Mouse (Mus musculus): ENCODE results near the gene Tspyl3. TPM values are rescaled to one million over a fixed set of nuclear protein-coding genes. Genes with fewer than 3 reads are reported as not detected.

The Tspyl3 gene
- total RNA-seq, 2 experiments from 2014 or later = 2.2 to 2.3 TPM

DNA sequence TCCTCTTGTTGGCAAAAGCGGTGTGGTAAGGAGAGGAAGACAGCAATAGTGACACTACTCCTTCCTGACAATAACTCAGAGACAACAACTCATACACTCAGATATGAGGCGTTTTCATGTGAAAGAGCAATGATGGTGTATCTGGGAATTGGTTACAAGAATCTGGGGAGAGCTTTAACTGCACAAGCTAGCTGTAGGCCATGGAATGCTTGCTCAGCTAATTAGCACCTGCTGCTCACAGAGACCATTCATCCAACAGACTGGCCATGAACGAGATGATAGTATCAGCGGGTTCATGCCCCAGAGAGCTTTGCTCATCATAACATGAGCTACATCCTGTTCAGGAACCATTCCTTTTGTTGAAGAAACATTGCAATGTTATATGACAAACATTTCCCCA is 12.0 kb upstream of the Tspyl3 start:
- DNase-seq (ENCODE audit: low spot score in 2 of 2) = no peak

DNA sequence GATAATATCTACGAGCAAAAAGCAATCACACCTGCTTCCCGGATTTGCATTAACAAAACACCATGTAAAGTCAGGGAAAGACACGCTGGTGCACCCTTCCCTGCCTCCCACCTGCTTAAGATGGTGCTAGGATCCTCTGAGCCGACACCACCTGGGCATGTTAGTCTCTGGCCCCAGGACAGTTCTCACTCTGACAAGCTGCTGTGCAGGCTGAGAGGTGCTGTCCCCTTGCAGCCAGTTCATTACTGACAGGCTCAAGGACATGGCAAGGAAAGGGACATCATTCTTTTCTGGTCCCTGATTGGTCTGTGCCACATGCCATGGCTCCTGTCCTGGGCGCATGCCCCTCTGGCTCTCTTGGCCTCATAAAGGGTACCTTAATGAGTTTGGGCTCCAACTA is 3.3 kb upstream of the Tspyl3 start:
- no peak for DNase-seq (ENCODE audit: low spot score in 2 of 2)

DNA sequence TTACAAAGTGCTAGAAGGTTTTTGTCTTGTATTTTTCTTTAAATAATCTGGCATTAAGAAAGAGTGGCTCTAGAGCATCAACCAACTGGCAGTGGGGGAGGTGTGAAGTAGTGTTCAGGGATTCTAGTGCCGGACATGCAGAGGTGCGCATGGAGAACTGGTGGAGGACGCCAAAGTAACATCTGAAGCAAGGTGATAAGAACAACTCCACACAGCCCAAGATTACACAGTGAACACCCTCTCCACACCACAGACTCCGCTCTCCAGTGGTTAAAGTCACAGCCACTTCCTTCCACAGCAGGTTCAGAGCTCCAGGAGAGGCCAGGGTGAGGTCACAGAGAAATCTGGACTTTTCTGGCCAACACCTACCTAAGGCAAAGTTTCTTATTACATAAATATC is 2.7 kb upstream of the Tspyl3 start:
- DNase-seq (ENCODE audit: low spot score in 2 of 2) = no peak

DNA sequence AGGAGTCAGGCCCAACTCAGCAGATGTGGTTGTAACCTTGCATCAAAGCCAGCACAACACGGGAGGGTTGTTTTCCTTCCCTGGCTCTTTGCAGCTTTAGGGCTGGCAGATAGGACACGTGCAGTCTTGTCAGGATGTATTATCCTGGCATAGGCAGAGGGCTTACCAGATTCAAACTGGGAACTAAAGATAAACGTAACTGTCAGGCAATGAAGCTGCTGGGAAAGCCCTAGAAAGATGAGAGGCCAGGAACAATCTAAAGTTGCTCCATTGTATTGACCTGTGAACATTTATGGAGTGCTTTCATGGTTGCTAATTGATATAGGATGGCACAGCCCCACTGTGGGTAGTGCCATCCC is 333 bp upstream of the Tspyl3 start:
- DNase-seq (ENCODE audit: low spot score in 2 of 2) = no peak

DNA sequence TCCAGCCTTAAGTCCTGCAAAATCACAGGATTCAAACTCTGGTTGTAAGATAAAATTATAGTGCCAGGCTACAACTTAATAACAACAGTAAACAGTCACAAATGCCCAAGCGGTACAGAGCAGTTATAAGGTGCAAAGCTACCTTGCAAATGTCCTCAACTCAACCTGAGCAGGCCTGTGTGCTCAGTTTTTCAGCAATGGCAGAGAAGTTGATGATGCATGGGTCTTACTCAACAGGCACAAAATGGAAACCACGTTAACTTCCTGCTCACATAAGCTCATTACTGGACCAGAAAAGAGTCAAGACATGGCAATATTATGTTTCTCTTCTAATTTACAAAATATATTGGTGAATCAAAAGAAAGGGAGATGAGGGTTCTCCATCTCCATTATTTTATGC is 2.7 kb downstream of the Tspyl3 start:
- no peak for DNase-seq (ENCODE audit: low spot score in 2 of 2)

DNA sequence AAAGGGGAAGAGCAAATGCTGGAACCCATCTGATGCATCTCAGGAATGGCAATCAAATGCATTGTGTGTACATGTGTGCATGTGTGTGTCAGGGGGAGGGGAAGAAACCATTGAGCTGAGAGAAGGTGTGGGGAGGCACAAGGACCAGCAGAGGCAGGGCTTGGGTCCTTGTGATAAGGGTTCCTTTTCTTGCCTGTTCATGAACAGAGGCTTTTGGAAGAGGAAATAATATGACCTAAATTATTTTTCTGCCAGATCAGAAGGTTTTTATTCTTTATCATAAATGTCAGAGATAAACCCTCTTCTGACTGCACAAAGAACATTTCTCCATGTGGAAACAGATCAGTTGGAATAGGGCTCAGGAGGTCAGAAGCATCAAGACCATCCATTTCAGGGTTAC is 3.1 kb downstream of the Tspyl3 start:
- DNase-seq (ENCODE audit: low spot score in 2 of 2) = no peak

DNA sequence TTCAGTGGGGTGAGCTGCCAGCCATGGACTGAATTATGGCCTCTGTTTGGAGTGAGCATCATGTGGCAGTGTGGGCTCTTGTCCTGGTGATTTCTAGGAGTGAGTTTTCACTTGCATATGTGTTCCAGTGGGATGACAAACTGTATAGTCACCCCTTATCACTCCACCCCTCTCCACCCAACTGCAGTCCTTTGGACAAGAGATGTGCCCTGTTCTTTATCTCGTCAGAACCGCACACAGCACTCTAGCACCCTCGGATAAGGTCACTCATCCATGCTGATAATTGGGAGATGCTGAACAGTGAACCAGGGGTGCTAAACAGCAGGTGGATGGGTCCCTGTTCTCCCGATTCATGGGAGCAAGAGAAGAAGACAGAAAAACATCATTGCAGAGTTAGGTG is 3.6 kb downstream of the Tspyl3 start:
- no peak for DNase-seq (ENCODE audit: low spot score in 2 of 2)

DNA sequence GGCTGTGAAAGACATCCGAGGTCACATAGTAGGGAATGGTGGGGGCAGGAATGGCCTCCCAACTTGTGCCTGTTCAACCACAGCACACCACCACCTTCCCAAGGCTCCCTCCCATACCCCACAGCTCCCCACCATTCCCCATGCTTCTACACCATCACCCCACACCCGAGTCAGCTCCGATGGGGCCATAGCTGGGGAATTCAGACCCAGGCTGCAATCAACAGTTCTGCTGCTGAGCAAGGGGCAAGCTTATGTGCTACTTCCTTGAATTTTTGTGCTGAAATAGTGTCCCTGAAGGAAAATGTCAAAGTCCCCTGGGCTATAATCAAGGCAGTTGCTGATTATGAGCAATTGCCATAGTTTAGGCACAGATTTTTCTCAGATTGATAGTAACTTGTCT is 6.7 kb downstream of the Tspyl3 start:
- DNase-seq (ENCODE audit: low spot score in 2 of 2) = no peak

DNA sequence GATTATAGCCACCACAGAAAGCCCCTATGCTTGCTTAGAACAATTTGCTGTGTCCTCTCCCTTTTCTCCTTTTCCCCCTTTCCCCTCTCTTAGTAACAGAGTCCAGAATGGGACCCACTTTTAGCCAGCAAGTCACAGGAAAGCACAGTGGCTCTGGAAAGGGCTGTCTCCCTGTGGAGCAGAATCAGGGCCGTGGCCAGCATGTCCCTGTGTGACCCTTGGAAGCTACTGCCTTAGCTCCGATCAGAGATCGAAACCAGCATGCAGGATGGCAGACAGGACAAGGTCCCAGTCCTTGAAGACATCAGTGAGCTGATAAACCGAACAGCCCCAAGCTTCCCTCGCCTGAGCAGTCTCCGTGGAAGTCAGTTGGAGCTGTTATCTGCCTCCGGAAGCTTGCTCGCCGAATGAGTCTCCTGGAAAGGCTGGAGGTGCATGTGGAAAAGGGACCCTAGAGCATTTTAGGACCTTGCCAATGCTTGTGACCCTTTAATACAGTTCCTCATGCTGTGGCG is 7.4 kb downstream of the Tspyl3 start:
- no peak for DNase-seq (ENCODE audit: low spot score in 2 of 2)

DNA sequence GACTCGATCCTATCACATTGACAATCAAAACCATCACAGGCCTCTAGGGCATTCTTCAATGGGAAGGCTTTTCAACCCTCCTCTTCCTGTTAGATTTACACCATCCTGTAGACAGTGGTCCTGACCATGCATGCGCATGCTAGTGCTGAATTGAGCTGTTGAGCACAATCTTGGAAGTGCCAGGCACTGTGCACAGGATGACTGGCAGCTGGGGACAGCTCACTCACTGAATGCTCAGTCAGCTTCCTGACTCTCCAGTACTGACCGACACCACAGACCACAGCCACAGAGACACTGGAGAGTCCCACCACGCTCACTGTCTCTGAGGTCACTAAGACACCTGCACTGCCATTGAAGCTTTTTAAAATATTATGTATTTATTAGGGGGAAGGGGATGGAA is 9.8 kb downstream of the Tspyl3 start:
- DNase-seq (ENCODE audit: low spot score in 2 of 2) = no peak

DNA sequence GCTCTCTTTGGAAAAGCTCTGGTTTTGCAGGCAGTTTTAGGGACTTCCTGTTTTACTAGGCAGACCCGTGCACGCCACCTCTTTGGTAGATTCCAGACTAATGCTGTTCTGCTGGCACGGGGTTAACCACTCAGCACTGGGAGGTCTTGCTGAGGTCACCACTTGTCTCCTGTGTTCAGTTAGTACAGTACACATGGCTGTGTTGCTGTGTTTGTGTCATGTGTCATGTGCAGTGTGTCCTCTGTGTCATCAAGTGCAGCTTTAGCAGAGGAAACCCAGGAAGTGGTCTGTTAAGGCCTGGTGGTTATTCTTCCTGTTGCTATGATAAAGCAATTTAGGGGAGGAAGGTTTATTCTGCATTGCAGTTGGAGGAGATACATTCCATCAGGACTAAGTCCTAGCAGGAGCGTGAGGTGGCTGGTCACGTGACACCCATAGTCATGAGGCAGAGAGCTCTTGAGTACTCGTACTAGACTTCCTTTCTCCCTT is 10.4 kb downstream of the Tspyl3 start:
- DNase-seq (ENCODE audit: low spot score in 2 of 2) = no peak

DNA sequence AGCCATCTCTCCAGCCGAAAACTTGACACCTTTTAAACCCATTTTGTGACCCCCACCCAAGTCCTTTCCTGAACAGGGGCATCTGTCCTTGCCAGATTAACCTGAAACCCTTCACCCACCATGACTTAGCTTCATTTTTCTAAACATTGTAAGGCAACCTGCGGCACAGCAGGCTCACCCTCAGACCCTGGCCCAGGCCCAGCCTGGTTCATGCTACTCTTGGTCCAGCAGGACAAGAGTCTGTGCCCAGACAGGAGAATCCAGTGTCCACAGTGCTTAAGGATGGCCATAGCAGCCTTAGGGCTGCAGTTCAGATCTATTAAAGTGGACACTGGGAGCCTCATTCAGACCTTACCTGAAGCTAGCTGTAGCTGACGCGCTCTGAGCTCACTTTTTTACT is 11.9 kb downstream of the Tspyl3 start:
- no peak for DNase-seq (ENCODE audit: low spot score in 2 of 2)

DNA sequence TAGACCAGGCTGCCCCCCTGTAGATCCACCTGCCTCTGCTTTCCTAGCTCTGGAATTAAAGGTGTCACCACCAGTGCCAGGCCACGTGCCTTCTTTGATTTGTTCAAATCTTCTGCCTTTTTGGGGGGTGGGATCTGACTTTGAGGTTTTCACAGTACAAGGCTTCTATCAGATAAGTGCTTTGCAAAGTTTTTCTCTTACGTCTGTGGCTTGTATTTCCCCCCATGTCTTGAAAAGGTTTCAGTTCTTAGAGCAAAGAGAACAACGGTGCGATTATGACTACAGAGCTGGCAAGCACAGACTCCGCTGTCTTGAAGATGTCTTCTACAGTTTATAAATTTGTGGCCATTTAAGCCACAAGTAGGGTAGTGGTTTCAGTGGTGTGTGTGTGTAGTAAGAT is 13.8 kb downstream of the Tspyl3 start:
- DNase-seq (ENCODE audit: low spot score in 2 of 2) = no peak

DNA sequence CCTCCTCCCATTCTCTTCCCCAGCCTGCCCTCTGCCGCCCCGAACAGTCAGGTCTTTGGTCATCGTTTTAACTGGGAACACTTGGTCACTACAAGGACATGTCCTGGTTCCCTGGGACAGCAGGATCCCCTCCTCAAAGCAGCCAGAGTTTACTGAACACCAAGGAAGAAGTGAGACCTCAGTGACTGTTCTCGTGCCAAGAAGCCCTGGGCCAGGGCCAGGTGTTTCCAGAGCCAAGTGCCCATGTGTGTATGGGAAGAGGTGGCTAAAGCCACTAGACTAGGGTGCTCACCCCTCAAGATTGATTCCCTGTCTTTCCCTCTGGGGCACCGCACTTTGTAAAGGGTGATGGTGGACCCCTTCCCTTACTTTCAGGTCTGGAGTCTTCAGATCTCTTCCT is 16.0 kb downstream of the Tspyl3 start:
- DNase-seq (ENCODE audit: low spot score in 2 of 2) = no peak

DNA sequence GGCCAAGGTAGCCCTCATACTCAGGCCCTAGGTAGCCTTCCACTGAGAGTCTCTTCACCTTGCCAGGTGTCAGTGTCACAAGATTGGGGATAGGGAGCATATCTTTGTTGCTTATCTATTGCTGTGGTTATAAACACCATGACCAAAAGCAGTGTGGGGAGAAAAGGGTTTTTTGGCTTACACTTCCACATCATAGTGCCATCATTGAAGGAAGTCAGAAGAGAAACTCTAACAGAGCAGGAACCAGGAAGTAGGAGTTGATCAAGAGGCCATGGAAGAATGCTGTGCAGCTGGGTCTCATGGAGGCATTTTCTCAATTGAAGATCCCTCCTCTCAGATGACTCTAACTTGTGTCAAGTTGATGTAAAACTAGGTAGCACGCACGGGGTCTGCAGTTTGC is 17.1 kb downstream of the Tspyl3 start:
- no peak for DNase-seq (ENCODE audit: low spot score in 2 of 2)

DNA sequence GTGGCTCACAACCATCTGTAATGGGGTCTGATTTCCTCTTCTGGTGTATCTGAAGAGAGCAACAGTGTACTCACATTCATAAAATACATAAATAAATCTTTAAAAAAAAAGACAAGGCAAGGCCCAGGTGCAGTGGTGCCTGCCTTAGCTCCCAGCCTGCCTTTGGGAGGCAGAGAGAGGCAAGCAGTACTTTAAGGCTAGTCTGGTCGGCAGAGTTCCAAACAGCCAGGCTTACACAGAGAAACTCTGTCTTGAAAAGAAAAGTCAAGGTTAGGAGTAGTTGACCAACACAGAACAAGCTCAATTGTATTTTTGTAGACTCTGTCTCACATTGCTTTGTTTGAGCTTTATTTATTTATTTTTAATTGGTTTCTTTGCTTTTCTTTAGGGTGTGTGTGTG is 22.5 kb downstream of the Tspyl3 start:
- DNase-seq (ENCODE audit: low spot score in 2 of 2) = peak in 1 of 2 experiments; percentile 42

DNA sequence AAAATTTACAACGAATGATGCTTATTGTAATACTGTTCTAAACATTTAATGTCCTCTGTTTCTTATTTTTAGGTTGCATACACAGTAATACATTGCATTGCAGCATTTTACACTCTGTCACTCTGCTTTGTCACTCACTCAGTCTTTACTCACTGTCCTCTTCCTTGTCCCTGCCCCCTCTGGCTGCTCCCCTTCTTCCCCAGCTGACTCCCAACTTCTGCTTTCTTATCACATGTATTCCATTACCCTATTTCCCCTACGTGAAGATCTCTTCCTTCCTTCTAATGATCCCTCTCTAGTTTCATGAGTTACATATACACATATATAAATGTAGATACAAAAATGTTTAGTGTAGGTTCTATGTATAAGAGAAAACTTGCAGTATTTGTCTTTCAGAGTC is 26.1 kb downstream of the Tspyl3 start:
- no peak for DNase-seq (ENCODE audit: low spot score in 2 of 2)

DNA sequence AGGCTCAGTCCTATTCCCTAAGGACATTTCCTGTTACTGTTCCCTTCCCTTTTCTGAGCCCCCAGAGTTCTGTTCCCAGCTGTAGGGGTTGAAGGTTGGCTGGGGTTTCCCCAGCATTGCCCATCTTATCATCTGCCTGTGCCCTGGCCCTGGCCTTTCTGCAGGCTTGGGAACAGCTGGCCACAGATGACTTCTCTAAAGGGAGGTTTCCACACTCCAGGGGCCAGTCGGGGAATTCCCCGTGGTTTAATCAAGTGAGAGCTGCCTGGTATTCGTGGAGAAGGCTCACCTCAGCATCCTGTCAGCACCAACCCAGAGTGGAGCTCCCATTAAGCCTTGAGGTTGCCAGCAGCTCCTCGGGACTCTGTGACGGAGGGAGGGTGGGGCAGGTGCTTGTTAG is 26.8 kb downstream of the Tspyl3 start:
- DNase-seq (ENCODE audit: low spot score in 2 of 2) = no peak

DNA sequence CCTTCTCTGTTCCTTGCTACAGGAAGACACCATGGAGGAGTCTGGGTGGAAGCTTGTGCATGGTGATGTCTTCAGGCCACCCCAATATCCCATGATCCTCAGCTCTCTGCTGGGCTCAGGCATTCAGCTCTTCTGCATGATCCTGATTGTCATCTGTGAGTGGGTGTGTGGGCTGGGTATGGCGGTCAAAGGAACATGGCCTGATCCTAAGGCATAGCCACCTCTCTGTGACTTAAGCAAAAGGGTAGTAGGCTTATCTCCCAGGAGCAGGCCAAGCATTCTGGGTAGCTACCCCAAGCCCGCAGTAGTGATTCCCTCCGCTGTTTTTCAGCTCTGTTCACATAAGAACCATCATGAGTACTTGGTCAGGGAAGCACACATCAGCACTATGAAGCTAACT is 31.0 kb downstream of the Tspyl3 start:
- DNase-seq (ENCODE audit: low spot score in 2 of 2) = no peak

DNA sequence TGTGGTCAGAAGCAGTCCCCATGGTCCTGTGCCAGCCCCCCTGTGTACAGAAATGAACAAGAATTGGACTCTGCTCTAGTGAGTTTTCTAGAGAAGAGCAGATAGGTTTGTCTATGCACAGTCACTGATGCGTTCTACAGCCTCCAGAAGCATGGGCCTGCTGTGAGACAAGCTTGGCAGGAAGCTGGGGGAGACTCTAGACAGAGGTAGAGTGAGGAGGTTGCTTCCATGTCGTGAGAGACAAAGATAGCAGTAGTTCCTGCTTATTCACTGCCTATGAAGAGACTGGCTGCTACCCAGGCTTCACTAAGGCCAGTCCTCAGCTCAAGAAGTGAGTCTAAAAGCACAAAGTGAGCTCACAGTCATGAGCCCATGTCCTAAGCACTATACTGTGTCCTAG is 34.0 kb downstream of the Tspyl3 start:
- no peak for DNase-seq (ENCODE audit: low spot score in 2 of 2)

DNA sequence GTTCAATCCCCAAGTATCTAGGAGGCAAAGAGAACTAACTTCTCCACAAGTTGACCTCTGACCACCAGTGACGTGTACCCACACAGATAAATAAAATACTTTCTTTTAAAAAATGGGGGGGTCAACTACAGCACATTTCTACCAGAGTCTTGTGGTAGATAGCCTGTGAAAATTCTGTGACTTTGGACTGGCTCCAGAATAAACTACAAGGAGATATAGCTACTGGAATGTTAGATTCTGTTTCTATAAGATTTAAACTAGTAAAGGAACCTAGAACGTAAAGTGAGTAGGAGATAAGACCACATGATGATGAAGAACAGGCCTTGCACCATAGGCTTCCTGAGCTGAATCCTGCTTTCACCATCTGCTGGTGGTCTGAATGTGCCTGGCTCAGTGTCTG is 37.4 kb downstream of the Tspyl3 start:
- no peak for DNase-seq (ENCODE audit: low spot score in 2 of 2)

DNA sequence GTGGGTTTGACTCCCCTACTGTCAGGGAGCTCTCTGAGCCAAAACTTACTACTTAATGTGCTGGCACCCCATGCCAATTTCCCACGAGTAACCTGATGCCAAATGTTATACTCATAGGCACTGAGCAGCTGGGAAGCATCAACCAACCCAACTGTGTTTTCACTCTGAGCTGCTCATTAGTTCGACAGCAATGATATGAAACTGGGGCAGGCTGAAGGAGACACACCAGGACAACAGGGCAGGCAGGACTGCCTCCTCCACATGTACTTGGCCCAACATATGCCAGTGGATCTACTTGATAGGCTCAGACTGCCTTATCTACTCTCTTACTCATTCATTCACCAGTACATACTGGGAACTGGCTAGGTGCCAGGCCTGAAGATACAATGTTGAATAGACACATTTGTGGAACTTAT is 39.1 kb downstream of the Tspyl3 start:
- DNase-seq (ENCODE audit: low spot score in 2 of 2) = no peak

DNA sequence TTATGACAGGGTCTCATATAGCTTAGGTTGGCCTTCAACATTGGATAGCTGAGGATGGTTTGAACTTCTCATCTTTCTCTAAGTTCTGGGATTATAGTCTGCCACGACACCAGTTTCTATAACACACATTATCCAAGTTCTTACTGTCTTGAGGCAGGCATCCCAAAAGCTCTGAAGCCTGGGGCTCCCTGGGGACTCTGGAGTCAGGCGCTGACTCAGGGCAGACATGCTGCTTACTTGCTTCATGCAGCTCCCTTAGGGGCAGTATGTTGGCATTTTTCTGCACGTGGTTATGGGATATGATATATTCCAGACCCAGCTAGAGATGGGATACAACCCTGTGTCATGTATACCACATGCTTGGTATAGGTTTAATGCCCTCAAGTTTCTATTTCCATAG is 45.3 kb downstream of the Tspyl3 start:
- no peak for DNase-seq (ENCODE audit: low spot score in 2 of 2)

All from adrenal gland, adult 18-20 months (tissue).